Mouse (Mus musculus) erythroblast, embryonic 14.5 days (primary cell): ENCODE measurements around the gene Akt2.

ENCODE experiments used
- GATA1 ChIP-seq: IDR thresholded peaks from 2 replicates; pipeline ENCODE4 v1.6.1; 2012; ENCODE audit warnings: low read length, inconsistent platforms, mixed read lengths
- TAL1 ChIP-seq: IDR thresholded peaks from 3 replicates; pipeline ENCODE4 v1.6.1; 2012; ENCODE audit warnings: low read length, inconsistent platforms, mixed read lengths

GRCm38 (mm10) chr7:27543851-27544250, 47.5 kb upstream of the Akt2 start:
- TF ChIP-seq GATA1 = no peak
- TF ChIP-seq TAL1 = no peak
